Mouse (Mus musculus) bone marrow, adult 2 months (tissue): ENCODE measurements around the gene Fam129c. TPM values are rescaled to one million over a fixed set of nuclear protein-coding genes. Genes with fewer than 3 reads are reported as not detected.

Experiments used
- H3K27ac ChIP-seq: fragments of 200-500 bp; 2 replicates; pipeline ENCODE4 v1.5.1; 2012; ENCODE audit warnings: low read depth, mild to moderate bottlenecking, control low read depth, inconsistent platforms, low read length; ENCODE audit not compliant: control insufficient read depth, poor library complexity, insufficient read depth
- H3K4me1 ChIP-seq: fragments of 200-500 bp; 2 replicates; pipeline ENCODE4 v1.6.1; 2011; ENCODE audit warnings: low read length; ENCODE audit not compliant: control insufficient read depth, insufficient read depth
- H3K4me3 ChIP-seq: fragments of 200-500 bp; replicated peaks from 2 replicates; pipeline ENCODE3; 2011; ENCODE audit warnings: mild to moderate bottlenecking, low read depth, low read length, control low read depth; ENCODE audit not compliant: control insufficient read depth
- CTCF ChIP-seq: fragments of 200-500 bp; IDR thresholded peaks from 2 replicates; pipeline ENCODE4 v1.5.1; 2011; ENCODE audit warnings: low read length, control low read depth; ENCODE audit not compliant: control insufficient read depth, insufficient read depth
- POLR2A ChIP-seq: fragments of 200-500 bp; IDR thresholded peaks from 2 replicates; pipeline ENCODE4 v1.6.1; 2011; ENCODE audit warnings: low read depth, mild to moderate bottlenecking, control low read depth, low read length, borderline replicate concordance; ENCODE audit not compliant: control insufficient read depth
- WGBS: fragments of 180-500 bp; shearing (Covaris S2); methylation state at CpG from one replicate; pipeline ENCODE4 v1.1.7; 2018; 5-methylcytosine and 5-hydroxymethylcytosine counted together
- polyA plus RNA-seq: library from polyadenylated mRNA; stranded (reverse); fragments of >200 nt; gene quantifications from 2 replicates; pipeline ENCODE4 v1.2.4, GENCODE M21; 2011; ENCODE audit warnings: low replicate concordance; ENCODE audit not compliant: missing spikeins, insufficient read depth, insufficient read length

Fam129c gene
- polyA plus RNA-seq, 1 experiment = 106 TPM

GRCm38 (mm10) chr8:71569366-71570290 lies 27.8 kb upstream of the Fam129c start:
- H3K4me3 ChIP-seq = peak overlapping the region; percentile 79
- H3K4me1 ChIP-seq = peaks cover 3% of the 10 kb centered on the region
- TF ChIP-seq POLR2A (no peak), CTCF (no peak)
- WGBS = 6% methylated on average over 51 of the region's 51 CpGs
- no peak overlapping the region for H3K27ac ChIP-seq

DNA sequence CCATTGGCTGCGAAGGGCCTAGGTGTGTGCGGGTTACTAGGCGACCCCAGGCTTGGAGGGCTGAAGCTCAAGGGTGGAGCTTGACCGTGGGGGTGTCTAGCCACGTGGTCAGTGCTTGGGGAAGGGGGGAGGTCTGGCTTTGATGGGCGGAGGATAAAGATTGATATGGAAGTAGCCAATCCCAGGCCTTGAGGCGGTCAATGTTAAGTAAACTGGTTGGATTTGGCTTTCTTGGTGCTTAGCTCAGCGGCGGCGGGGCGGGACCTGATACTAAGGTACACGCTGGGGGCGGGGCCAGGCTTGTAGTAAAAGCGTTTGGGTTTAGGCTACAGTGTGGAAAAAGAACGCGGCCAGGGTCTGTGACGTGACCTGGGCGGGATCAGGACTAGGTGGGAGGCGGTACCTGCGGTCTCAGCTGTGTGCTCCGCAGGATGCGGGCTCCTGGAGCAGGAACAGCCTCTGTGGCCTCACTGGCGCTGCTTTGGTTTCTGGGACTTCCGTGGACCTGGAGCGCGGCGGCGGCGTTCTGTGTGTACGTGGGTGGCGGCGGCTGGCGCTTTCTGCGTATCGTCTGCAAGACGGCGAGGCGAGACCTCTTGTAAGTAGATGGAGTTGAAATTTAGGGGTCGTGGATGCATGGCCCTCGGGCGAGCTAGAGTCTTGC lies 27.0 kb upstream of the Fam129c start:
- TF ChIP-seq POLR2A (no peak), CTCF (no peak)
- Histone ChIP-seq H3K27ac (no peak overlapping the region), H3K4me3 (peak overlapping the region; percentile 79), H3K4me1 (peaks cover 3% of the 10 kb centered on the region)
- under 1% methylated on average over 41 of the region's 41 CpGs for WGBS

DNA sequence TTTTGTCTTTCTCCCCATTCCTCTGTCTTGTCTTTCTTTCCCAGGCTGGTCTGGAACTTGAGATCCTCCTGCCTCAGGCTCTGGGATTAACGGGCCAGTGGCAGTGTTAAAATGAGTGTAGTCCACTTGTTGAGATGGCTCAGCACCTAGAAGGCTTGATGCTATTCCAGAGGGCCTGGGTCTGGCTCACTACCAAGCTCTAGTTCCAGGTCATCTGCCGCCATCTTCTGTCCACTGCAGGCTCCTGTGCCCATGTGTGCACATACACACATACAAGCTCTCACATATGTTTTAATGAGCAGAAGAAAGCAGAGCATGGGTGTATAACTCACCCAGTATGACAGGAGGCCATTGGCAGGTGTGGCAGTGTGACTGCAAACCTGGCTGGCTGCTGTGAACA lies 25.4 kb upstream of the Fam129c start:
- 76% methylated on average over 2 of the region's 2 CpGs for WGBS
- H3K4me1 ChIP-seq = peaks cover 3% of the 10 kb centered on the region
- TF ChIP-seq CTCF (no peak), POLR2A (no peak)
- H3K27ac ChIP-seq = no peak overlapping the region
- no peak overlapping the region for H3K4me3 ChIP-seq

DNA sequence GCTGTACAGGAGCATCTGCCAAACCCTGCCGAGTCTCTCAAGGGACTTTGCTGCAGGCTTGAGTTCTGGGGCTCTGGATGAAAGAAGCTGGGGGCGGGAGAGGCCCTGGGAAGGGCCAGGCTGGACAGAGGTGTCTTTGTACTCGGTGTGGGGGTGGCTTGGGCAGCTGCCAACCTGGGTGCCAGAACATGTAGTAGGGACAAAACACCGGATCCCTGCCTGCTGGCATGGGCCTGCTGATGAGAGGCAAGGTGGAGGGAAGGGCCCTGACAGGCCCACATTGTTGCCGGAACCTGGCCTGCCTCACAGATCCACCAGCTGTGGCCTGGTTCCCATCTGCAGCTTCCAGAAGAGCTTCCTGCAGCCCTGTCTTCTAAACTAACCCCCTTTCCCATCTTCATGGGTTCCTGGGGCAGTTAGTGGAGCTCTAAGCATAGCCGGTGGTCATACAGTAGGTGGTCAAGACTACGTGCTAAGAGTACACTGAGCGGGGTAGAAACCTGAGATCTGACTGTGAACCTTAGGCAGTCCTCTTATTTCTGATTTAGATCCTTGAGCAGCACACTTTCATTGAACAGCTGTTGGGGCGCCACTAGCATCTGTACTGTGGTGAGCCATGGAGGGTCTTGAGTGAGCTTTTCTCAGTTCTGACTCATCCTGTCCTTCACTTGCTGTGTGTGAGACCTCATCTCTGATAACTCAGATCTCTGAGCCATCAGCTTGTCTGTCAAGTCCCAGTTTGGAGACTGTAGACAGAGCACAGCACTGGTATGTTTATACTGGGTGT lies 24.4 kb upstream of the Fam129c start:
- TF ChIP-seq POLR2A (no peak), CTCF (no peak)
- WGBS = 90% methylated on average over 9 of the region's 9 CpGs

GRCm38 (mm10) chr8:71574426-71574825 lies 23.0 kb upstream of the Fam129c start:
- TF ChIP-seq POLR2A = no peak
- TF ChIP-seq CTCF = no peak
- 86% methylated on average over 7 of the region's 7 CpGs for WGBS
- Histone ChIP-seq H3K4me1 (peaks cover 3% of the 10 kb centered on the region), H3K27ac (no peak overlapping the region), H3K4me3 (no peak overlapping the region)

More for the DNA sequence above, 24.4 kb upstream of the Fam129c start:
- no peak overlapping the region for H3K27ac ChIP-seq
- no peak overlapping the region for H3K4me3 ChIP-seq
- peaks cover 3% of the 10 kb centered on the region for H3K4me1 ChIP-seq

DNA sequence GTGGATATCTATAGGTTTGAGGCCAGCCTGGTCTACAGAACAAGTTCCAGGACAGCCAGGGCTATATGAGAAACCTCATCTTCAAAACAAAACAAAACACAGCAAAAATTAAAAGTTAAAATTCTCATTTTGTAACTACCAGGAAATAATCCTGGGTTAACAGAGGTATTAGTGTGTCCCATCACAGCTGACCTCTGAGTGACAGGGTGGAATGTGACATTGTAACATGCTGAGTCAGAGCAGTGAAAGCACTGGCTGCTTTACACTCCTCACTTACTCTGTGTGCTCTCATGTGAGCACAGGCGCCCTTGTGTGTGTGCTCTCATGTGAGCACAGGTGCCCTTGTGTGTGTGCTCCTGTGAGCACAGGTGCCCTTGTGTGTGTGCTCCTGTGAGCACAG lies 22.4 kb upstream of the Fam129c start:
- 64% methylated on average over 1 of the region's 1 CpGs for WGBS
- Histone ChIP-seq H3K4me1 (peaks cover 3% of the 10 kb centered on the region), H3K27ac (no peak overlapping the region), H3K4me3 (no peak overlapping the region)
- TF ChIP-seq CTCF (no peak), POLR2A (no peak)

DNA sequence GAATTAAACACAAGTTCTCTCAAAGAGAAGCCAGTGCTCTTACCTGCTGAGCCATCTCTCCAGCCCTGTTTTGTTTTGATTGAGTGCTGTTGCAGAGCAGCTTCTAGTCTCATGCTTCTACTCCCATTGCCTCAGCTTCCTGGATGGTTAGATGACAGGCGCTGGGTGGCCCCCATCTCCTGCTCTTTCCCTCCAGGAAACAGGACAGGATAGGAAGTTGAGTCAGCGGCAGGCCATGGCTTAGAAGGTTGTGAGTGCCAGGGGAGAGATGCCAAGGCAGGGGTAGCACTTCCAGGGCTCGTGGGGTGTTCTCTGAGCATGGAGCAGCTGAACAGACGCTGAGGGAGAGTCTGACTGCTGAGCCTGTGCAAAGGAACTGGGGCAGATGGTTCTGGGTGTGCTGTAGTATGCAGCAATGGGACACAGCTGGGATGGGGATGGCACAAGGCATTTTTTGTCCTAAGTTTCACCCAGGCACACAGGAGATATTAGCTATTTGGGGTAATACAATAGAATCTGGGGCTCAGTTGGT lies 19.5 kb upstream of the Fam129c start:
- 38% methylated on average over 4 of the region's 4 CpGs for WGBS
- TF ChIP-seq CTCF = no peak
- no peak for TF ChIP-seq POLR2A
- Histone ChIP-seq H3K4me3 (no peak overlapping the region), H3K4me1 (no peaks in the 10 kb centered on the region), H3K27ac (no peak overlapping the region)
